Mouse (Mus musculus): ENCODE data around the gene Pga5.

Gene Pga5

GRCm38 (mm10) chr19:10677915-10678771, at the start of gene Pga5:
Gene Pga5 (minus strand): TSS chr19:10678071.
- DNase-seq: peak; percentile 71 to 89

- DNase-seq: no peak
These were observed 46.9 kb upstream of the Pga5 start for GRCm38 (mm10) chr19:10724629-10725363.

- no peak for DNase-seq
These were observed 45.8 kb upstream of the Pga5 start for GRCm38 (mm10) chr19:10723649-10724048.

- DNase-seq: no peak
These were observed 45.2 kb upstream of the Pga5 start for GRCm38 (mm10) chr19:10723084-10723483.

- no peak for DNase-seq
These were observed 43.2 kb upstream of the Pga5 start for GRCm38 (mm10) chr19:10721064-10721463.

GRCm38 (mm10) chr19:10720524-10720923, 42.7 kb upstream of the Pga5 start:
- no peak for DNase-seq

- DNase-seq: no peak
These were observed 41.9 kb upstream of the Pga5 start for GRCm38 (mm10) chr19:10719751-10720150.

- DNase-seq: peak; percentile 58 to 61
These were observed 40.4 kb upstream of the Pga5 start for GRCm38 (mm10) chr19:10718251-10718775.

GRCm38 (mm10) chr19:10715476-10715875, 37.6 kb upstream of the Pga5 start:
- peak in 1 of 2 experiments; percentile 44 for DNase-seq

GRCm38 (mm10) chr19:10714682-10715475, 37.0 kb upstream of the Pga5 start:
- peak; percentile 58 to 80 for DNase-seq

GRCm38 (mm10) chr19:10714168-10714567, 36.3 kb upstream of the Pga5 start:
- DNase-seq: no peak

- no peak for DNase-seq
These were observed 35.7 kb upstream of the Pga5 start for GRCm38 (mm10) chr19:10713551-10713950.

GRCm38 (mm10) chr19:10712646-10713045, 34.8 kb upstream of the Pga5 start:
- no peak for DNase-seq

- DNase-seq: no peak
These were observed 34.3 kb upstream of the Pga5 start for GRCm38 (mm10) chr19:10712194-10712593.

GRCm38 (mm10) chr19:10710751-10711150, 32.9 kb upstream of the Pga5 start:
- no peak for DNase-seq

GRCm38 (mm10) chr19:10710088-10710511, 32.2 kb upstream of the Pga5 start:
- DNase-seq: peak; percentile 57 to 65

GRCm38 (mm10) chr19:10709360-10710087, 31.7 kb upstream of the Pga5 start:
- peak; percentile 93 to 96 for DNase-seq

- no peak for DNase-seq
These were observed 31.0 kb upstream of the Pga5 start for GRCm38 (mm10) chr19:10708900-10709299.

GRCm38 (mm10) chr19:10707881-10708280, 30.0 kb upstream of the Pga5 start:
- DNase-seq: no peak

GRCm38 (mm10) chr19:10707087-10707875, 29.4 kb upstream of the Pga5 start:
- no peak for DNase-seq

- DNase-seq: no peak
These were observed 25.6 kb upstream of the Pga5 start for GRCm38 (mm10) chr19:10703470-10703869.

All from lung, postnatal 4 days (tissue).